In the genomic region with DNA sequence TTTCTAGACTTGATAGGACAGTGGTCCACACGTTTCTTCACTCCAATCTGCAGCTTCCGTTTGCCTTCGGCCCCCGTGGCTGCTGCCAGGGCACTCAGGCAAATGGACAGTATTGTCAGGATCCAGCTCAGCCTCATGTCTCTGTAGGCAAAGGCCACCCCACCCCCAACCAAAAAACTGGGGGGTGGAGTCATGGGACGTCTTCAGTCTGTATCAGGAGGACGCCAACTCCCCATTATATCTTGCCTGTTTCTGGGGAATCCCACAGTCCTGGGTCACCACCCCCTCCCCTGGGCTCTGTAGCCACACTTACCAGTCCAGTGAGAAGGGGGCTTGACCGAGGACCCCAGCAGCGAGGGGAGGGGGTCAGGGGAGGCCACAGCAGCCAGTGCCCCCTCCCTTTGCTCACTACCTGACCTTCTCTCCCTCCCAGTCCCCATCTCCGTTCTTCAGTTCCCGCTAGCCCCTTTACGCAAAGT, we compare ENCODE assay signal across 8 mouse cellular contexts. TPM values are rescaled to one million over a fixed set of nuclear protein-coding genes. Genes with fewer than 3 reads are reported as not detected.
DNase-seq lines count a peak whose midpoint lies in the region; ATAC-seq and TF ChIP-seq lines count a peak whose summit lies in the region.

No protein-coding gene starts in this region.

- H3K36me3 ChIP-seq in forebrain, embryonic 14.5 days (ENCODE audit: control insufficient read depth, insufficient read depth, low read length): peaks cover 36% of the 10 kb centered on the region
- H3K36me3 ChIP-seq in kidney, postnatal 0 days (ENCODE audit: insufficient read depth, low read length): peaks cover 27% of the 10 kb centered on the region; the same call in 1 of the 2 replicates
- H3K36me3 ChIP-seq in midbrain, embryonic 11.5 days (ENCODE audit: control insufficient read depth, insufficient read depth, low read length): peaks cover 14% of the 10 kb centered on the region

- 11% methylated on average over 11 of the region's 11 CpGs for WGBS in forebrain, embryonic 14.5 days
- whole genome bisulfite sequencing in kidney, postnatal 0 days: 6% methylated on average over 11 of the region's 11 CpGs
- 13% methylated on average over 11 of the region's 11 CpGs for WGBS in midbrain, embryonic 11.5 days

- peak overlapping the region; percentile 79 for H3K9ac ChIP-seq in forebrain, embryonic 14.5 days (ENCODE audit: low read length)
- H3K9ac ChIP-seq in kidney, postnatal 0 days (ENCODE audit: low read depth, low read length): peak overlapping the region; percentile 63
- H3K9ac ChIP-seq in midbrain, embryonic 11.5 days (ENCODE audit: low read length): peak overlapping the region; percentile 76

- ATAC-seq in forebrain, embryonic 14.5 days: no peak
- no peak for ATAC-seq in kidney, postnatal 0 days (replicated peaks; ENCODE audit: low FRiP score, low read depth)
- 0 out of 2 replicates have a peak, but pooled peaks have one; percentile 0 for ATAC-seq in midbrain, embryonic 11.5 days (ENCODE audit: low FRiP score)

- H3K27ac ChIP-seq in forebrain, embryonic 14.5 days (ENCODE audit: low read depth, low read length): peak overlapping the region; percentile 91
- H3K27ac ChIP-seq in kidney, postnatal 0 days: peak overlapping the region; percentile 75; the same call in 1 of the 2 replicates
- peak overlapping the region; percentile 64 for H3K27ac ChIP-seq in midbrain, embryonic 11.5 days (ENCODE audit: low read depth, low read length)

- peak; percentile 71 for DNase-seq in adrenal gland, adult 2 months
- no peak for DNase-seq in adrenal gland, postnatal 25 days
- peak; percentile 70 to 81 for DNase-seq in right cerebral cortex, postnatal 10 days (ENCODE audit: low spot score in 2 of 2)
- no peak for DNase-seq in right cerebral cortex, postnatal 25 days
- peak; percentile 31 for DNase-seq in forebrain, embryonic 14.5 days (ENCODE audit: low spot score)
- peak; percentile 24 for DNase-seq in kidney, postnatal 0 days (ENCODE audit: low spot score)
- no peak for DNase-seq in midbrain, embryonic 11.5 days (ENCODE audit: low spot score, missing footprints)
- peak; percentile 70 for DNase-seq in yolk sac, embryonic 10.5 days (ENCODE audit: low spot score)

- no peak for TF ChIP-seq CTCF in kidney, postnatal 0 days (IDR thresholded peaks at IDR 0.05; ENCODE audit: low read depth)

- peaks cover 26% of the 10 kb centered on the region for H3K4me1 ChIP-seq in forebrain, embryonic 14.5 days (ENCODE audit: control insufficient read depth, insufficient read depth, low read length)
- peaks cover 22% of the 10 kb centered on the region for H3K4me1 ChIP-seq in kidney, postnatal 0 days (replicated peaks; ENCODE audit: insufficient read depth, low read length)
- H3K4me1 ChIP-seq in midbrain, embryonic 11.5 days (ENCODE audit: control insufficient read depth, insufficient read depth, low read length): peaks cover 39% of the 10 kb centered on the region

- peak overlapping the region; percentile 64 for H3K4me3 ChIP-seq in forebrain, embryonic 14.5 days (ENCODE audit: low read depth, low read length)
- peak overlapping the region; percentile 46 for H3K4me3 ChIP-seq in kidney, postnatal 0 days (replicated peaks; ENCODE audit: low read depth, low read length)
- H3K4me3 ChIP-seq in midbrain, embryonic 11.5 days (ENCODE audit: low read depth, low read length): peak overlapping the region; percentile 57

- H3K4me2 ChIP-seq in forebrain, embryonic 14.5 days (ENCODE audit: low read length): peak overlapping the region; percentile 78
- H3K4me2 ChIP-seq in kidney, postnatal 0 days (ENCODE audit: low read length): peak overlapping the region; percentile 70
- peak overlapping the region; percentile 71 for H3K4me2 ChIP-seq in midbrain, embryonic 11.5 days

- H3K9me3 ChIP-seq in forebrain, embryonic 14.5 days (replicated peaks; ENCODE audit: control insufficient read depth, low read length): no peaks in the 10 kb centered on the region
- no peaks in the 10 kb centered on the region for H3K9me3 ChIP-seq in kidney, postnatal 0 days (replicated peaks; ENCODE audit: low read length)
- H3K9me3 ChIP-seq in midbrain, embryonic 11.5 days (ENCODE audit: control insufficient read depth, low read length): no peaks in the 10 kb centered on the region

- H3K27me3 ChIP-seq in forebrain, embryonic 14.5 days (replicated peaks; ENCODE audit: control insufficient read depth, insufficient read depth, low read length): no peaks in the 10 kb centered on the region
- no peaks in the 10 kb centered on the region for H3K27me3 ChIP-seq in kidney, postnatal 0 days (ENCODE audit: insufficient read depth, low read length)
- H3K27me3 ChIP-seq in midbrain, embryonic 11.5 days (ENCODE audit: control insufficient read depth, insufficient read depth, low read length): no peaks in the 10 kb centered on the region

RNA-seq across cellular contexts. Expression of gene Fkbp2, which starts 1.3 kb away (rescaled TPM):
- 100 to 1,000 TPM; 110 to 119 TPM for total RNA-seq in adrenal gland, adult 2 months (2021)
- polyA plus RNA-seq in adrenal gland, adult 2 months (2012; rRNA removed): 31.3 and 35.4 TPM in 2 replicates
- total RNA-seq in adrenal gland, postnatal 25 days (2021): 102 and 139 TPM in 2 replicates
- polyA plus RNA-seq in forebrain, embryonic 14.5 days (2014; fragmentation: Nextera tagmentation; extraction: Ambion mirVana): 80.1 and 80.4 TPM in 2 replicates
- 128 and 129 TPM in 2 replicates for polyA plus RNA-seq in kidney, postnatal 0 days (2015; fragmentation: Nextera tagmentation; extraction: Ambion mirVana)
- 67.7 and 81.3 TPM in 2 replicates for polyA plus RNA-seq in midbrain, embryonic 11.5 days (2014; fragmentation: Nextera tagmentation; extraction: Ambion mirVana)

RNA-seq across cellular contexts. Expression of gene Plcb3, which starts 2.8 kb away (rescaled TPM):
- total RNA-seq in adrenal gland, adult 2 months (2021): 10 to 100 TPM; 34.1 to 47.8 TPM
- polyA plus RNA-seq in adrenal gland, adult 2 months (2012; rRNA removed): 69.1 and 87.1 TPM in 2 replicates
- total RNA-seq in adrenal gland, postnatal 25 days (2021): 49.1 and 59.8 TPM in 2 replicates
- 6.7 and 7.7 TPM in 2 replicates for polyA plus RNA-seq in forebrain, embryonic 14.5 days (2014; fragmentation: Nextera tagmentation; extraction: Ambion mirVana)
- 24.6 and 28.5 TPM in 2 replicates for polyA plus RNA-seq in kidney, postnatal 0 days (2015; fragmentation: Nextera tagmentation; extraction: Ambion mirVana)
- polyA plus RNA-seq in midbrain, embryonic 11.5 days (2014; fragmentation: Nextera tagmentation; extraction: Ambion mirVana): 13.0 and 14.2 TPM in 2 replicates

RNA-seq across cellular contexts. Expression of gene Ppp1r14b, which starts 4.3 kb away (rescaled TPM):
- total RNA-seq in adrenal gland, adult 2 months (2021): 100 to 1,000 TPM; 123 to 288 TPM
- 156 and 181 TPM in 2 replicates for polyA plus RNA-seq in adrenal gland, adult 2 months (2012; rRNA removed)
- total RNA-seq in adrenal gland, postnatal 25 days (2021): 140 and 178 TPM in 2 replicates
- polyA plus RNA-seq in forebrain, embryonic 14.5 days (2014; fragmentation: Nextera tagmentation; extraction: Ambion mirVana): 180 and 194 TPM in 2 replicates
- polyA plus RNA-seq in kidney, postnatal 0 days (2015; fragmentation: Nextera tagmentation; extraction: Ambion mirVana): 144 and 174 TPM in 2 replicates
- polyA plus RNA-seq in midbrain, embryonic 11.5 days (2014; fragmentation: Nextera tagmentation; extraction: Ambion mirVana): 245 and 285 TPM in 2 replicates

RNA-seq across cellular contexts. Expression of gene Vegfb, which starts 8.4 kb away (rescaled TPM):
- total RNA-seq in adrenal gland, adult 2 months (2021): 100 to 1,000 TPM; 109 to 131 TPM
- 149 and 263 TPM in 2 replicates for polyA plus RNA-seq in adrenal gland, adult 2 months (2012; rRNA removed)
- total RNA-seq in adrenal gland, postnatal 25 days (2021): 86.0 and 90.9 TPM in 2 replicates
- polyA plus RNA-seq in forebrain, embryonic 14.5 days (2014; fragmentation: Nextera tagmentation; extraction: Ambion mirVana): 24.5 and 28.4 TPM in 2 replicates
- polyA plus RNA-seq in kidney, postnatal 0 days (2015; fragmentation: Nextera tagmentation; extraction: Ambion mirVana): 52.8 and 56.6 TPM in 2 replicates
- polyA plus RNA-seq in midbrain, embryonic 11.5 days (2014; fragmentation: Nextera tagmentation; extraction: Ambion mirVana): 21.9 and 25.4 TPM in 2 replicates

RNA-seq across cellular contexts. Expression of gene Dnajc4, which starts 13.3 kb away (rescaled TPM):
- total RNA-seq in adrenal gland, adult 2 months (2021): 10 to 100 TPM; 42.6 to 50.7 TPM
- 43.0 and 47.5 TPM in 2 replicates for polyA plus RNA-seq in adrenal gland, adult 2 months (2012; rRNA removed)
- 46.9 and 50.3 TPM in 2 replicates for total RNA-seq in adrenal gland, postnatal 25 days (2021)
- polyA plus RNA-seq in forebrain, embryonic 14.5 days (2014; fragmentation: Nextera tagmentation; extraction: Ambion mirVana): 22.5 and 25.2 TPM in 2 replicates
- 30.7 and 32.1 TPM in 2 replicates for polyA plus RNA-seq in kidney, postnatal 0 days (2015; fragmentation: Nextera tagmentation; extraction: Ambion mirVana)
- 17.9 and 21.0 TPM in 2 replicates for polyA plus RNA-seq in midbrain, embryonic 11.5 days (2014; fragmentation: Nextera tagmentation; extraction: Ambion mirVana)

Comparison
In these comparisons a context has a peak if more than half of its experiments do, and no peak if none do; other contexts are left out.
1. DNase-seq: peak in adrenal gland, adult 2 months (single experiment), right cerebral cortex, postnatal 10 days (2 of 2), forebrain, embryonic 14.5 days (single experiment), kidney, postnatal 0 days (single experiment) and yolk sac, embryonic 10.5 days (single experiment); none in adrenal gland, postnatal 25 days (single experiment), right cerebral cortex, postnatal 25 days (single experiment) and midbrain, embryonic 11.5 days (single experiment).
2. Peak in every context shown above with its lines, with median percentiles within 50 percentile points of each other: H3K27ac ChIP-seq, H3K4me2 ChIP-seq, H3K4me3 ChIP-seq and H3K9ac ChIP-seq.